ENCODE assay signal across 10 mouse cellular contexts in the genomic region with DNA sequence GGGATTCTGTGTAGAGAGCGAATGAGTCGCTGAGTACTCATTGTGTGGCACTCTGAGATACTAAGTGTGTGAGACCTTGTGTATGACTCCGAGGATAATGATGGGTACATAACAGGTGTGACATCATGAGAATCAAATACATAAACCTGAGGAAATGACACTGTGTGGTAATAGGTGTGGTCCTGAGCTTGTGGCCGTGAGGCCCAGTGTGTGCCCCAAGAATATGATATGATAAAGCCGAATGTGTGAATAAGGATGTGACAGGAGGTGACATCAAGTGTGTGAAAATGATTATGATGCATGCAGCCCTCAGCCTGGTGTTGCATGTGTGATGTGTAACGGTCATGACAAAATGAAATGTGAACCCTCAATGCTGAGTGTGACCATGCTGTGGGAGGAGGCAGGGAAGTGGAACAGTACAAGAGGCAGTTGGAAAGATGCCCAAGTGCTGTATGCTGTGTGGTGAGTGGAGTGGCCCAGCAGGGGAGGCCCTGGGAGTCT. TPM values are rescaled to one million over a fixed set of nuclear protein-coding genes. Genes with fewer than 3 reads are reported as not detected.
DNase-seq lines count a peak whose midpoint lies in the region; ATAC-seq and TF ChIP-seq lines count a peak whose summit lies in the region.
"Had no signal": no experiment of that assay in that cellular context is flagged by ENCODE, and none has a peak within 500 bp of the region (broad histone marks: within the 10 kb centered on the region; RNA-seq: fewer than 3 reads in every experiment).

No protein-coding gene starts in this region.

- H3K36me3 ChIP-seq in neural tube, embryonic 13.5 days: no peaks in the 10 kb centered on the region
- no peaks in the 10 kb centered on the region for H3K36me3 ChIP-seq in small intestine, adult 2 months (ENCODE audit: control insufficient read depth, insufficient read depth, low read length)
- H3K36me3 ChIP-seq: midbrain, embryonic 15.5 days had no signal

- peaks cover 66% of the 10 kb centered on the region for H3K4me1 ChIP-seq in neural tube, embryonic 13.5 days (replicated peaks)
- peaks cover 15% of the 10 kb centered on the region for H3K4me1 ChIP-seq in small intestine, adult 2 months (ENCODE audit: control insufficient read depth, insufficient read depth, insufficient read length, low read length)

- no peak for DNase-seq in gastrocnemius, adult 2 months
- DNase-seq in gastrocnemius, postnatal 36 days: no peak
- DNase-seq in neural tube, embryonic 10.5 days (ENCODE audit: extremely low spot score, low spot score): no peak
- DNase-seq in kidney, postnatal 25 days: peak; percentile 70 to 73
- DNase-seq in embryo, embryonic 9.5 days (ENCODE audit: extremely low spot score): no peak
- no peak for DNase-seq in urinary bladder, postnatal 10 days (ENCODE audit: low spot score)

- H3K4me2 ChIP-seq in neural tube, embryonic 13.5 days: no peak overlapping the region
- H3K4me2 ChIP-seq: midbrain, embryonic 15.5 days had no signal

- TF ChIP-seq POLR2A in small intestine, adult 2 months (IDR thresholded peaks at IDR 0.05; ENCODE audit: low read depth, low read length): no peak

- H3K27ac ChIP-seq in gastrocnemius, adult 2 months: peak overlapping the region; percentile 85
- H3K27ac ChIP-seq in neural tube, embryonic 13.5 days (replicated peaks): peak overlapping the region; percentile 33; the same call in 1 of the 2 replicates
- H3K27ac ChIP-seq in small intestine, adult 2 months (ENCODE audit: insufficient read depth, low read depth, low read length): peak overlapping the region; percentile 37; the same call in 1 of the 2 replicates
- H3K27ac ChIP-seq: midbrain, embryonic 15.5 days had no signal

- no peaks in the 10 kb centered on the region for H3K27me3 ChIP-seq in neural tube, embryonic 13.5 days
- H3K27me3 ChIP-seq in small intestine, adult 2 months (ENCODE audit: control insufficient read depth, insufficient read depth, low read length): no peaks in the 10 kb centered on the region
- H3K27me3 ChIP-seq: midbrain, embryonic 15.5 days had no signal

- 83% methylated on average over 6 of the region's 6 CpGs for WGBS in neural tube, embryonic 13.5 days
- WGBS in small intestine, adult 2 months: 59% methylated on average over 6 of the region's 6 CpGs

- no peaks in the 10 kb centered on the region for H3K9me3 ChIP-seq in neural tube, embryonic 13.5 days
- H3K9me3 ChIP-seq: midbrain, embryonic 15.5 days had no signal

- no peak for TF ChIP-seq CTCF in gastrocnemius, adult 2 months (IDR thresholded peaks at IDR 0.05)
- no peak for TF ChIP-seq CTCF in small intestine, adult 2 months (IDR thresholded peaks at IDR 0.05; ENCODE audit: extremely low read depth, insufficient read length, insufficient replicate concordance, low read depth, low read length)

- no peak overlapping the region for H3K9ac ChIP-seq in neural tube, embryonic 13.5 days
- H3K9ac ChIP-seq: midbrain, embryonic 15.5 days had no signal

- no peak overlapping the region for H3K4me3 ChIP-seq in gastrocnemius, adult 2 months
- no peak overlapping the region for H3K4me3 ChIP-seq in neural tube, embryonic 13.5 days
- H3K4me3 ChIP-seq in small intestine, adult 2 months (ENCODE audit: low read depth, low read length): no peak overlapping the region
- H3K4me3 ChIP-seq: midbrain, embryonic 15.5 days had no signal

- no peak for ATAC-seq in neural tube, embryonic 13.5 days (ENCODE audit: low read depth)
- ATAC-seq: forebrain, embryonic 16.5 days; midbrain, embryonic 15.5 days had no signal

- intact Hi-C loops in gastrocnemius, adult 2 months (cut with DNase I): no loop called here
- intact Hi-C loops in gastrocnemius, postnatal 36 days (cut with DNase I): no loop called here

RNA-seq across cellular contexts. Expression of gene Pde2a, which starts 45.1 kb away (rescaled TPM):
- 10 to 100 TPM; 21.2 to 28.5 TPM for total RNA-seq in gastrocnemius, adult 2 months (2021)
- total RNA-seq in gastrocnemius, postnatal 36 days (2021): 10 to 100 TPM; 17.6 to 22.7 TPM
- polyA plus RNA-seq in neural tube, embryonic 13.5 days (2015; fragmentation: Nextera tagmentation; extraction: Ambion mirVana): 43.6 TPM in 2 replicates
- polyA plus RNA-seq in small intestine, adult 2 months (2012; rRNA removed): 11.4 and 17.6 TPM in 2 replicates

RNA-seq across cellular contexts. Expression of gene Gm45837, which starts 55.9 kb away (rescaled TPM):
- total RNA-seq in gastrocnemius, adult 2 months (2021): not detected
- total RNA-seq in gastrocnemius, postnatal 36 days (2021): 1 to 10 TPM in 1 of 2 experiments, not detected in 1; 2.1 TPM
- polyA plus RNA-seq in neural tube, embryonic 13.5 days (2015; fragmentation: Nextera tagmentation; extraction: Ambion mirVana): not detected in 2 replicates
- 0.51 TPM in 1 of 2 replicates, not detected in the other for polyA plus RNA-seq in small intestine, adult 2 months (2012; rRNA removed)
- polyA plus RNA-seq: forebrain, embryonic 16.5 days; midbrain, embryonic 15.5 days had no signal

Comparison
In these comparisons a context has a peak if more than half of its experiments do, and no peak if none do; other contexts are left out.
1. DNase-seq: peak in kidney, postnatal 25 days (2 of 2); none in gastrocnemius, adult 2 months (single experiment), gastrocnemius, postnatal 36 days (0 of 2), neural tube, embryonic 10.5 days (single experiment), embryo, embryonic 9.5 days (single experiment) and urinary bladder, postnatal 10 days (single experiment).
2. H3K27ac ChIP-seq: peak in every context shown above with its lines; median percentile 85 in gastrocnemius, adult 2 months; 37 in small intestine, adult 2 months; 33 in neural tube, embryonic 13.5 days.